Mouse (Mus musculus): ENCODE measurements around the gene Cmtm7.
A peak's percentile ranks its signal among the peaks of the same experiment; 100 is the strongest.

Gene Cmtm7

DNA sequence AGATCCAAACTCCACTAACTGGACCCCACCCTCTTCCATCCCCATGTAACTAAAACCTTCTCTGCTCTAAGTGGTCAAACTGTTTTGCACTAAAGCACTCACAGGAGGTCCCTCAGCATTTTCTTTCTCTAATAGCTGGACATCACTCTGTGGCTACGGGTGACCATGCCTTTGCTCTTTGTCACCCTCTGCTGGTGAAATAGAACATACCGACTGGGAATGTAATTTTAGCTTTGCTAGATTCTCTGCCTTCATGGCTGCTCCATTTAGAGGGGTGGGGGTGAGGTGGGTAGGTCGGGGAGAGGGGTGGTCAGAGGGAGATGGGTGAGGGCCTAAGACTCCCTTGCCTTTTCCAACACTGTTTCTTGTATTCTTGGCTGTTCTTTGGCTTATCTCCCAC lies 54.3 kb downstream of the Cmtm7 start:
- DNase-seq (ENCODE audit: low spot score in 2 of 2) = peak in 1 of 2 experiments; percentile 21

DNA sequence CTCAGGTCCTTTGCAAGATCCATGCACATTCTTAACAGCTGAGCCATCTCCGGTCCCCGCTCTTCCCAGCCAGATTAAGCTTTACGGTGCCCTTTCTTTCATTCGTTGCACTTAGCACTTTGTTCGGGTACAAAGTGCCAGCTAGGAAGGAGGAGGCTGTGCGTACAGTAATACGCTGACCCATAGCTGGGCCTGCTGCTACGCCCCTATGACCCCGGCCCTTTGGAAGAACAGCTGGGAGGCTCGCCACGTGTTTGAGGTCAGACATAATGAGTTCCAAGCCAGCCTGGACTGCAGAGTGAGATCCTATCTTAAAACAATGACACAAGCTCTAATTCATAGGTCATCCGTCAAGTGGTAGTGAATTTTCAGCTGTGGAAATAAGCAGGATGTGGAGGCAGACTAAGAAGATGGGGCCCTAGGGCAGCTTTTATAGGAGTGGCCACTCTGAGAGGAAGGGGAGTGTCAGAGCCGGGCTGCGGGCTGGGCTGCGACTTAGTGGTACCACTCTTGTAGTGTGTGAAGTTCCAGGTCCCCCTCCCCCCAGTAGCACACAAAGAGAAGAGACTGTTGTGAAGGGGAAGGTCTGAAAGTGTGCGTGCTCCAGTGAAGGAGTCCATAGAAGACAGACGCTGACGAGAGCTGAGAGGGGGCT lies 64.9 kb downstream of the Cmtm7 start:
- DNase-seq (ENCODE audit: low spot score in 2 of 2) = no peak

DNA sequence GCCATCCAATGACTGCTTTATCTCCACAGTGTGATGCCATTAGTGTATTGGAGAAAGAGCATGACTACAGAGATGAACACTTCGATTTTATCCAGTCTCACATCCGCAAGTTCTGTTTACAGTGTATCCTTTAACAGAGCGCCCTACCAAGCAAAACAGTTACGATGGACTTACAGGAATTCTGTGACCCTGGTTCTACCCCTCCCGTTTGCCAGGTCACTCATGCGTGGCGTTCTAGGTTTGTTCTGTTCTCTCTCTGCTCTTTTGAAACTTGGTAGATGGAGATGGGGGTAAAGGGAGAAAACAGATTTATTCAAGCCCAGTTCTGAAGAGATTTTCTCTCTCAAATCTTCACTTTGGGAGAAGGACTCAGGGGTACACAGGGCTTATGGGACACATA lies 68.2 kb downstream of the Cmtm7 start:
- no peak for DNase-seq (ENCODE audit: low spot score in 2 of 2)

DNA sequence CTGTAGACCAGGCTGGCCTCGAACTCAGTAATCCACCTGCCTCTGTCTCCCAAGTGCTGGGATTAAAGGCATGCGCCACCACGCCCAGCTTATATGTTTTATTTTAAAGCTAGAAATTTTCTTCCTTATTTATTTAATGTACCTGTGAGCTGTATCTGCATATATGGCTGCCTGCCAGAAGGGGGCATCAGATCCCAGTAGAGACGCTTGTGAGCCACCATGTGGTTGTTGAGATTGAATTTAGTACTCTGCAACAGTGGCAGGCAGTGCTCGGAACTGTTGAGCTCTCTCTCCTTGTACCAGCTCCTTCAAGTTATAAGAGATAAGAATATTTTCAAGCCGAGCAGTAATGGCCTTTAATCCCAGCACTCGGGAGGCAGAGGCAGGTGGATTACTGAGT lies 71.3 kb downstream of the Cmtm7 start:
- no peak for DNase-seq (ENCODE audit: low spot score in 2 of 2)

DNA sequence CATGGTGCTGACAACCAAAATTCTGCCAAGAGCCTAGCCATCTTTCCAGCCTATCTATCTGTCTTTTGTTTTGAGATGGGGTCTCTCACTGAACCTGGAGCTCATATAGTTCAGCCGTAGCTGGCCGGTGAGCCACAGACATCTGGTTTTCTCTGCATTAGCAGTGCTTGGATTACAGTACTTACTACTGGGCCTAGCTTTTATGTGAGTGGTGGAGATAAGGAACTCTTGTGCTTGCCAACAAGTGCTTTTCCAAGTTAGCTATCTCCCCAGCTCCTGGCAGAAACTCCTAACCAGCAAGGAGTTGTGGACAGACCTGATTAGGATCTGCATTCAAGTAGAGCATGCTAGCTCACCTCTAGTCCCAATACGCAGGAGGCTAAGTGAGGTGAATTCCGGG lies 73.9 kb downstream of the Cmtm7 start:
- DNase-seq (ENCODE audit: low spot score in 2 of 2) = no peak

Measured in heart, adult 9 months (tissue).